24 mouse cellular contexts compared by ENCODE assay signal in the genomic region with DNA sequence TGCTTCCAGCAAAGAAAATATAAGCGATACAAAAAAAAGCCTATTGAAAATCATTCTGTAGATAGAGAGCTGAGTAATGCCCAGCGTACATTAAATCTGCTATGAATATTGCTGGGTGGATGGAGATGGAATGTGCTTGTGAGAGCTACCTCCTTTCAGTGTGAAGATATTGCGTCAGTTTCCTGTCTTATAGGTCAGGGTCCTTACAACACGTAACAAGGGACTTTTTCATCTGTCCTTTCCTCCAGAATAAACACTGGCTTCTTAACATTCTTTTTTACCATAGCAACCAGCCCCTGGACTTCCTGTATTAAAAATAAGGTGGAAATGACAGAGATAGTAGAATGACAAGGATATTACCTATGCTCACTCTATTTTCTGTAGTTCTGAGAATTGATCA. TPM values are rescaled to one million over a fixed set of nuclear protein-coding genes. Genes with fewer than 3 reads are reported as not detected.
"Had no signal": no experiment of that assay in that cellular context is flagged by ENCODE, and none has a peak within 500 bp of the region (broad histone marks: within the 10 kb centered on the region; RNA-seq: fewer than 3 reads in every experiment).

No protein-coding gene starts in this region.

- H3K4me1 ChIP-seq: kidney, embryonic 15.5 days; limb, embryonic 12.5 days; limb, embryonic 15.5 days; midbrain, embryonic 12.5 days; midbrain, embryonic 15.5 days; neural tube, embryonic 12.5 days; neural tube, embryonic 15.5 days had no signal

- H3K9me3 ChIP-seq: kidney, embryonic 15.5 days; limb, embryonic 12.5 days; limb, embryonic 15.5 days; lung, embryonic 15.5 days; midbrain, embryonic 12.5 days; midbrain, embryonic 15.5 days; neural tube, embryonic 12.5 days; neural tube, embryonic 15.5 days had no signal

- H3K27ac ChIP-seq: kidney, embryonic 15.5 days; limb, embryonic 12.5 days; limb, embryonic 15.5 days; liver, embryonic 14.5 days; macrophage; midbrain, embryonic 12.5 days; midbrain, embryonic 15.5 days; neural tube, embryonic 12.5 days; neural tube, embryonic 15.5 days had no signal

- H3K4me3 ChIP-seq: kidney, embryonic 15.5 days; limb, embryonic 12.5 days; limb, embryonic 15.5 days; lung, embryonic 15.5 days; midbrain, embryonic 12.5 days; midbrain, embryonic 15.5 days; neural tube, embryonic 12.5 days; neural tube, embryonic 15.5 days had no signal

- ATAC-seq: liver, postnatal 0 days; midbrain, embryonic 15.5 days had no signal

- H3K4me2 ChIP-seq: kidney, embryonic 15.5 days; limb, embryonic 12.5 days; limb, embryonic 15.5 days; liver, embryonic 11.5 days; lung, embryonic 15.5 days; midbrain, embryonic 12.5 days; midbrain, embryonic 15.5 days; neural tube, embryonic 12.5 days; neural tube, embryonic 15.5 days had no signal

- H3K36me3 ChIP-seq: kidney, embryonic 15.5 days; limb, embryonic 12.5 days; limb, embryonic 15.5 days; lung, embryonic 15.5 days; midbrain, embryonic 12.5 days; neural tube, embryonic 12.5 days had no signal

- H3K27me3 ChIP-seq: kidney, embryonic 15.5 days; limb, embryonic 12.5 days; limb, embryonic 15.5 days; lung, embryonic 15.5 days; midbrain, embryonic 12.5 days; midbrain, embryonic 15.5 days; neural tube, embryonic 12.5 days; neural tube, embryonic 15.5 days had no signal

- H3K9ac ChIP-seq: kidney, embryonic 15.5 days; limb, embryonic 12.5 days; limb, embryonic 15.5 days; liver, embryonic 14.5 days; liver, postnatal 0 days; lung, embryonic 15.5 days; midbrain, embryonic 12.5 days; midbrain, embryonic 15.5 days; neural tube, embryonic 12.5 days; neural tube, embryonic 15.5 days had no signal

- DNase-seq: kidney, adult 11 months; kidney, adult 8-10 months; kidney, postnatal 10 days; kidney, postnatal 4 days; left cerebral cortex, postnatal 4 days; liver, postnatal 0 days; retina, postnatal 1 day; thymus, adult 18-20 months; thymus, postnatal 36 days had no signal

RNA-seq across cellular contexts. Expression of gene Fam71d, which starts 9.1 kb away (rescaled TPM):
- total RNA-seq: megakaryocyte, adult 5-6 weeks had no signal
- polyA plus RNA-seq: kidney, embryonic 15.5 days; limb, embryonic 12.5 days; limb, embryonic 15.5 days; liver, embryonic 11.5 days; liver, embryonic 14.5 days; liver, postnatal 0 days; lung, embryonic 15.5 days; macrophage; midbrain, embryonic 12.5 days; neural tube, embryonic 12.5 days; small intestine, adult 2 months; spleen, adult 2 months; stomach, embryonic 16.5 days had no signal
